Mouse (Mus musculus): ENCODE results near the gene Ttll7. TPM values are rescaled to one million over a fixed set of nuclear protein-coding genes. Genes with fewer than 3 reads are reported as not detected.
A peak's percentile ranks its signal among the peaks of the same experiment; 100 is the strongest.

The Ttll7 gene
- 11.9 and 12.4 TPM in 2 replicates for polyA plus RNA-seq (2015; fragmentation: Nextera tagmentation; extraction: Ambion mirVana)

GRCm38 (mm10) chr3:146851966-146852891 lies at the start of gene Ttll7:
TSS of gene Ttll7 (plus strand) at chr3:146852367.
- TF ChIP-seq EP300 (IDR thresholded peaks at IDR 0.05), result peak; percentile 53; the same call in 1 of the 2 replicates
- TF ChIP-seq CTCF (IDR thresholded peaks at IDR 0.05), result no peak
- ATAC-seq, result peak; percentile 98
- Histone ChIP-seq H3K4me1 (ENCODE audit: insufficient read depth, low read depth, low read length) (no peaks in the 10 kb centered on the region), H3K9ac (replicated peaks; ENCODE audit: low read depth) (peak within 1 kb of the TSS; percentile 75), H3K9me3 (ENCODE audit: low read length) (no peaks in the 10 kb centered on the region), H3K4me3 (ENCODE audit: low read depth, low read length) (peak within 1 kb of the TSS; percentile 62), H3K27me3 (replicated peaks; ENCODE audit: insufficient read depth, low read length) (no peaks in the 10 kb centered on the region), H3K36me3 (ENCODE audit: insufficient read depth, low read length) (no peaks in the 10 kb centered on the region), H3K4me2 (replicated peaks; ENCODE audit: low read depth, low read length) (peak within 1 kb of the TSS; percentile 62), H3K27ac (ENCODE audit: low read length) (peak within 1 kb of the TSS; percentile 66)
- 0% methylated on average over 33 of the region's 36 CpGs for WGBS
- peak; percentile 92 for DNase-seq (ENCODE audit: low spot score)

- 0 out of 2 replicates have a peak, but pooled peaks cover 3% of the 10 kb centered on the region for H3K4me1 ChIP-seq (ENCODE audit: insufficient read depth, low read depth, low read length)
- peak; percentile 67 for DNase-seq (ENCODE audit: low spot score)
- peak overlapping the region; percentile 86 for H3K9ac ChIP-seq (replicated peaks; ENCODE audit: low read depth)
- WGBS, result under 1% methylated on average over 49 of the region's 60 CpGs
- H3K9me3 ChIP-seq (ENCODE audit: low read length), result no peaks in the 10 kb centered on the region
- peak; percentile 79 for ATAC-seq
- peak overlapping the region; percentile 98 for H3K4me3 ChIP-seq (ENCODE audit: low read depth, low read length)
- H3K36me3 ChIP-seq (ENCODE audit: insufficient read depth, low read length), result no peaks in the 10 kb centered on the region
- 0 out of 2 replicates have a peak, but pooled peaks cover 2% of the 10 kb centered on the region for H3K27me3 ChIP-seq (replicated peaks; ENCODE audit: insufficient read depth, low read length)
- TF ChIP-seq CTCF (IDR thresholded peaks at IDR 0.05) (no peak), EP300 (IDR thresholded peaks at IDR 0.05) (no peak)
- peak overlapping the region; percentile 96 for H3K27ac ChIP-seq (ENCODE audit: low read length)
- peak overlapping the region; percentile 80 for H3K4me2 ChIP-seq (replicated peaks; ENCODE audit: low read depth, low read length)
Observed at GRCm38 (mm10) chr3:146812041-146812878, 39.9 kb upstream of the Ttll7 start.

GRCm38 (mm10) chr3:146812901-146813393 lies 39.2 kb upstream of the Ttll7 start, which contains the start of gene Prkacb:
TSS of gene Prkacb (minus strand) at chr3:146812990.
- peak; percentile 97 for ATAC-seq
- Histone ChIP-seq H3K4me2 (replicated peaks; ENCODE audit: low read depth, low read length) (peak within 1 kb of the TSS; percentile 80), H3K9me3 (ENCODE audit: low read length) (no peaks in the 10 kb centered on the region), H3K4me1 (ENCODE audit: insufficient read depth, low read depth, low read length) (0 out of 2 replicates have a peak, but pooled peaks cover 3% of the 10 kb centered on the region), H3K27me3 (replicated peaks; ENCODE audit: insufficient read depth, low read length) (0 out of 2 replicates have a peak, but pooled peaks cover 2% of the 10 kb centered on the region), H3K9ac (replicated peaks; ENCODE audit: low read depth) (peak within 1 kb of the TSS; percentile 86), H3K4me3 (ENCODE audit: low read depth, low read length) (peak within 1 kb of the TSS; percentile 98), H3K27ac (ENCODE audit: low read length) (peak within 1 kb of the TSS; percentile 96), H3K36me3 (ENCODE audit: insufficient read depth, low read length) (no peaks in the 10 kb centered on the region)
- no peak for TF ChIP-seq CTCF (IDR thresholded peaks at IDR 0.05)
- no peak for TF ChIP-seq EP300 (IDR thresholded peaks at IDR 0.05)
- 0% methylated on average over 33 of the region's 60 CpGs for WGBS
- peak; percentile 88 for DNase-seq (ENCODE audit: low spot score)

DNA sequence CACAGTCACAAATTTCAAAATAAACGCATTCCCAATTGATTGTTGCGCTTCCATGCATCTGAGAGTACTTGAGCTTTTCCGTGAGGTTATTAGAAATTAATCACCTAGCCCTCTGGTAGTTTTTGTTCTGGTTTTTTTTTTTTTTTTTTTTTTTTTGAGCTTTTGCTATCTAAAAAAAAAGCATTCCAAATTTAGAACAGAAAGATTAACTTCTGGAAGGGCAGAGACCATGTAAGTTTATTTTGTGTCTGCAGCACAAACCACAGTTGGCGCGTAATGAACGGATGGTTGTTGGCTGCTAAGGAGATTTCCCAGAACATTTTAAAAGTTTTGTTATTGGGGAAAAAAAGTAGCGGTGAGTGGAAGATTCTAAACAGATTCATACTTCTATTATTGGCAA lies 38.5 kb upstream of the Ttll7 start:
- Histone ChIP-seq H3K4me2 (replicated peaks; ENCODE audit: low read depth, low read length) (peak overlapping the region; percentile 80), H3K36me3 (ENCODE audit: insufficient read depth, low read length) (no peaks in the 10 kb centered on the region), H3K4me3 (ENCODE audit: low read depth, low read length) (peak overlapping the region; percentile 98), H3K4me1 (ENCODE audit: insufficient read depth, low read depth, low read length) (0 out of 2 replicates have a peak, but pooled peaks cover 3% of the 10 kb centered on the region), H3K27me3 (replicated peaks; ENCODE audit: insufficient read depth, low read length) (0 out of 2 replicates have a peak, but pooled peaks cover 2% of the 10 kb centered on the region), H3K27ac (ENCODE audit: low read length) (peak overlapping the region; percentile 96), H3K9ac (replicated peaks; ENCODE audit: low read depth) (peak overlapping the region; percentile 86), H3K9me3 (ENCODE audit: low read length) (no peaks in the 10 kb centered on the region)
- ATAC-seq, result no peak
- no peak for DNase-seq (ENCODE audit: low spot score)
- TF ChIP-seq CTCF (IDR thresholded peaks at IDR 0.05), result no peak
- no peak for TF ChIP-seq EP300 (IDR thresholded peaks at IDR 0.05)
- 41% methylated on average over 7 of the region's 7 CpGs for WGBS

DNA sequence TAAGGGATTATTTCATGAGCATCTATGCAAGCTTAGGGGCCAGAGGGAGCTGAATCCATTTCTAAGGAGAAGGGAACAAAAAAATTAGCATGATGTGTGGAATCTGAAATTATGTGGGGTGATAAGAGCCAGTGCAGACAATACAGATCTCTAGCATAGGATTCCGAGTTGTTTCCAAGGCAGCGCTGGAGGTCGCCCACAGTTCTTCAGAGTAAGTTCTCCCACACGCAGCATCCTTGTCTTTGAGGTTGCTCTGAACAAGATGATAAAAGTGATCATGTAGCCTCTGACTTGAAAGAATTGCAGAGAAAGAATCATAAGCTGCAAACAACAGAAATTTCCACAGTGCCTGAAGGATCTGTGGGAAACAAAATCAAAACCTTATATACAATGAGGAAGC lies 31.4 kb upstream of the Ttll7 start:
- no peaks in the 10 kb centered on the region for H3K36me3 ChIP-seq (ENCODE audit: insufficient read depth, low read length)
- DNase-seq (ENCODE audit: low spot score) (no peak), ATAC-seq (no peak)
- H3K9ac ChIP-seq (replicated peaks; ENCODE audit: low read depth), result no peak overlapping the region
- H3K27ac ChIP-seq (ENCODE audit: low read length), result no peak overlapping the region
- H3K4me1 ChIP-seq (ENCODE audit: insufficient read depth, low read depth, low read length), result no peaks in the 10 kb centered on the region
- no peaks in the 10 kb centered on the region for H3K9me3 ChIP-seq (ENCODE audit: low read length)
- H3K4me3 ChIP-seq (ENCODE audit: low read depth, low read length), result no peak overlapping the region
- WGBS, result 87% methylated on average over 4 of the region's 4 CpGs
- H3K27me3 ChIP-seq (replicated peaks; ENCODE audit: insufficient read depth, low read length), result no peaks in the 10 kb centered on the region
- no peak for TF ChIP-seq EP300 (IDR thresholded peaks at IDR 0.05)
- TF ChIP-seq CTCF (IDR thresholded peaks at IDR 0.05), result no peak
- no peak overlapping the region for H3K4me2 ChIP-seq (replicated peaks; ENCODE audit: low read depth, low read length)
